Mouse (Mus musculus) G1E (cell line): Measurements from ENCODE around the gene Efna2. TPM values are rescaled to one million over a fixed set of nuclear protein-coding genes. Genes with fewer than 3 reads are reported as not detected.

Source experiments
- ATAC-seq: 2 replicates; pipeline ENCODE4 v1.8.0; 2016; ENCODE audit warnings: mild to moderate bottlenecking; ENCODE audit not compliant: insufficient number of reproducible peaks, poor library complexity, low FRiP score, severe bottlenecking; ENCODE audit errors: extremely low read depth
- DNase-seq: peaks from one replicate; pipeline ENCODE4 v3.0.0; 2012; ENCODE audit warnings: low spot score
- H3K27me3 ChIP-seq: 2 replicates; pipeline ENCODE4 v1.6.1; 2012; ENCODE audit warnings: mild to moderate bottlenecking, low read length, inconsistent platforms; ENCODE audit not compliant: insufficient read depth
- H3K36me3 ChIP-seq: replicated peaks from 2 replicates; pipeline ENCODE3; 2012; ENCODE audit warnings: mild to moderate bottlenecking, inconsistent platforms
- H3K4me1 ChIP-seq: 2 replicates; pipeline ENCODE4 v1.6.1; 2012; ENCODE audit warnings: low read depth, low read length, inconsistent platforms, mixed read lengths; ENCODE audit not compliant: insufficient read depth
- H3K4me3 ChIP-seq: 2 replicates; pipeline ENCODE4 v1.5.1; 2012; ENCODE audit warnings: low read depth, mild to moderate bottlenecking, inconsistent platforms, low read length, moderate library complexity, mixed read lengths
- H3K9me3 ChIP-seq: replicated peaks from 2 replicates; pipeline ENCODE4 v1.6.1; 2012; ENCODE audit warnings: inconsistent platforms
- CTCF ChIP-seq: IDR thresholded peaks from 2 replicates; pipeline ENCODE4 v1.5.1; 2012; ENCODE audit warnings: low read depth, low read length, inconsistent platforms, mixed read lengths
- GATA1 ChIP-seq: IDR thresholded peaks from 2 replicates; pipeline ENCODE4 v1.6.1; 2012; ENCODE audit warnings: borderline replicate concordance, low read length, inconsistent platforms, mixed read lengths
- GATA2 ChIP-seq: IDR thresholded peaks from 2 replicates; pipeline ENCODE4 v1.6.1; 2012; ENCODE audit warnings: low read depth, low read length, inconsistent platforms, borderline replicate concordance
- POLR2AphosphoS5 ChIP-seq: IDR thresholded peaks from 2 replicates; pipeline ENCODE4 v1.6.1; 2012; ENCODE audit warnings: low read depth, low read length, inconsistent platforms; ENCODE audit not compliant: insufficient replicate concordance
- TAL1 ChIP-seq: conservative IDR thresholded peaks from 2 replicates; pipeline ENCODE4 v1.6.1; 2012; ENCODE audit warnings: low read depth, low read length, inconsistent platforms, mixed read lengths
- polyA plus RNA-seq: library from polyadenylated mRNA; stranded (reverse); fragments of >175 nt; gene quantifications from 2 replicates; pipeline ENCODE4 v1.2.3, GENCODE M21; 2012
- total RNA-seq, 2 experiments: library from RNA; stranded (forward) in 1 of 2; stranded (reverse) in 1 of 2; fragments of 200-1000 nt in 1 of 2; fragments of >200 nt in 1 of 2; fragmentation: Nextera tagmentation in 1 of 2; gene quantifications; 2 replicates each; pipeline ENCODE4 v1.2.3; 2014 to 2017

The Efna2 gene
- total and polyA plus RNA-seq, 3 experiments: 0.20 TPM; not detected in 2

GRCm38 (mm10) chr10:80149291-80150225 lies 29.7 kb upstream of the Efna2 start:
- DNase-seq: peak; percentile 89
- H3K36me3 ChIP-seq: peaks cover 76% of the 10 kb centered on the region

GRCm38 (mm10) chr10:80150226-80151210 lies 28.8 kb upstream of the Efna2 start:
- Histone ChIP-seq H3K4me3 (peak overlapping the region; percentile 94), H3K27me3 (no peaks in the 10 kb centered on the region), H3K36me3 (peaks cover 76% of the 10 kb centered on the region), H3K4me1 (peaks cover 73% of the 10 kb centered on the region), H3K9me3 (no peaks in the 10 kb centered on the region)
- no peak for ATAC-seq
- peak; percentile 48 for DNase-seq
- no peak for TF ChIP-seq CTCF
- no peak for TF ChIP-seq TAL1
- no peak for TF ChIP-seq GATA2
- no peak for TF ChIP-seq POLR2AphosphoS5
- TF ChIP-seq GATA1: no peak

More at GRCm38 (mm10) chr10:80149291-80150225, 29.7 kb upstream of the Efna2 start:
- peak overlapping the region; percentile 94 for H3K4me3 ChIP-seq
- no peaks in the 10 kb centered on the region for H3K27me3 ChIP-seq
- peaks cover 73% of the 10 kb centered on the region for H3K4me1 ChIP-seq
- peak; percentile 79 for ATAC-seq
- TF ChIP-seq POLR2AphosphoS5 (no peak), GATA2 (no peak), TAL1 (no peak), GATA1 (no peak), CTCF (no peak)
- H3K9me3 ChIP-seq: no peaks in the 10 kb centered on the region

- DNase-seq (no peak), ATAC-seq (no peak)
- Histone ChIP-seq H3K4me1 (peaks cover 73% of the 10 kb centered on the region), H3K36me3 (peaks cover 76% of the 10 kb centered on the region), H3K4me3 (peak overlapping the region; percentile 94), H3K9me3 (no peaks in the 10 kb centered on the region), H3K27me3 (no peaks in the 10 kb centered on the region)
- TF ChIP-seq GATA2 (no peak), GATA1 (no peak)
Measured at GRCm38 (mm10) chr10:80151211-80152034, 27.9 kb upstream of the Efna2 start.

DNA sequence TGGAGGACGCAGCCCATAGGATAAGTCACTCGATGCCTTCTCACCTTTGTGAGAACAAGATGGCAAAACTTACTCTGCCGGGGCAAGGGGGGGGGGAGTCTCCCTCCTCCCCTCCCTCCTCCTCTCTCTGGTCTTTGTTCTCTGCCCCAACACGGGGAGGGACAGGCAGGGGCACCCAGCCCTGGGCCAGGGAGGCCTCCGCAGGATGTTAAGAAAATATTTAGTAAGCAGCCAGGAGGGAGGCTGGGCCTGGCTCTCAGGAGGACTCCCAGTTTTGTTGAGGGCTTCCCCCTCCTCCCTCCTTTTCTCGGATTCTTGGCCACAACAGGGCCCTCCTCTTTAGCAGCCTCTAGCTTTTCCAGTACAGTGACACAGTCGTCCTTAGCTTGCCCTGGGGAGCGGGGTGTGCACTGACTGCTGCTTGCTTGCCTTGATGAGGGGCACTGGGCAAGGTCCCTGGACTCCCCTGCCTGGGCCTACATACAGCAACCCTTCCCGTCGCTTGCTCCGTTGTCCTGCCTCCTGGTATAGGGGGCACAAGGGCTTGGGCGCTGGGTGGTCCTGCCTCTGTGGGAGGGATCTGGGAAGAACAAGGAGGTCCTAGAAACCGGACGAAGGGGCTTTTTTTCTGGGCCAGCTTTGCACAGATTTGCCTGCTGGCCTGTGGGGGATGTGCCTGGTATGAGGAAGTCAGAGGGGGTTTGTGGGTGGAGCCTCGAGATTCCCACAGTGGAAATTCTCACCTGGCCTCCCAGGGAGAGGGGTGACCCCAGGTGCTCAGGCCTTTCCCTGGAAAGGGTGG lies 27.0 kb upstream of the Efna2 start:
- DNase-seq: no peak
- no peaks in the 10 kb centered on the region for H3K27me3 ChIP-seq
- no peaks in the 10 kb centered on the region for H3K9me3 ChIP-seq
- H3K4me3 ChIP-seq: peak overlapping the region; percentile 94
- TF ChIP-seq TAL1 (no peak), GATA1 (no peak), GATA2 (no peak), POLR2AphosphoS5 (no peak)
- H3K4me1 ChIP-seq: peaks cover 73% of the 10 kb centered on the region
- peaks cover 76% of the 10 kb centered on the region for H3K36me3 ChIP-seq
- no peak for ATAC-seq

- no peaks in the 10 kb centered on the region for H3K27me3 ChIP-seq
- DNase-seq (no peak), ATAC-seq (0 out of 2 replicates have a peak, but pooled peaks have one; percentile 6)
- H3K4me3 ChIP-seq: peak overlapping the region; percentile 94; the same call in 1 of the 2 replicates
- H3K36me3 ChIP-seq: peaks cover 77% of the 10 kb centered on the region
- H3K9me3 ChIP-seq: no peaks in the 10 kb centered on the region
- TF ChIP-seq POLR2AphosphoS5 (no peak), CTCF (no peak)
- peaks cover 72% of the 10 kb centered on the region for H3K4me1 ChIP-seq
Measured at GRCm38 (mm10) chr10:80152873-80153260, 26.4 kb upstream of the Efna2 start.
